Mouse (Mus musculus): ENCODE measurements at regions not wholly inside any gene's neighbourhood (a gene's known extent, or its start where the extent isn't known, plus 50 kb on each side); places are given as distances from the start of the nearest gene placed in this dataset.
"Not testable (repeated sequence)": the region's sequence is repeated elsewhere in the genome, so short reads cannot be mapped to it uniquely, and the experiment has no call there.

DNA sequence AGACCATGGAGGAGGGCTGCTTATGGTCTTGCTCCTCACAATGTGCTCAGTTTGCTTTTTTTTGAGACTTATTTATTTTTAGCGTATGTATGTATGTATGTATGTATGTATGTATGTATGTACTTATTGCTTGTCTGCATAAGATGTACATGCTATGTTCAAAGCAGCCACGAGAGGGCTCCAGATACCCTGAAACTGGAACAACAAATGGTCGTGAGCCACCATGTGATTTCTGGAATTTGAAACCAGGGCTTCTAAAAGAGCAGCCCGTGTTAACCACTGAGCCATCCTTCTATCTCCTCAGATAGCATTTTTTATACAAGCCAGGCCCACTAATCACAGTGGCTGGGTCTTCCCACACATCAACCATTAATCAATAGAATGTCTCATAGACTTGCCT lies 611.2 kb downstream of the 5730507C01Rik start:
- DNase-seq (ENCODE audit: low spot score in 2 of 2) = no peak

DNA sequence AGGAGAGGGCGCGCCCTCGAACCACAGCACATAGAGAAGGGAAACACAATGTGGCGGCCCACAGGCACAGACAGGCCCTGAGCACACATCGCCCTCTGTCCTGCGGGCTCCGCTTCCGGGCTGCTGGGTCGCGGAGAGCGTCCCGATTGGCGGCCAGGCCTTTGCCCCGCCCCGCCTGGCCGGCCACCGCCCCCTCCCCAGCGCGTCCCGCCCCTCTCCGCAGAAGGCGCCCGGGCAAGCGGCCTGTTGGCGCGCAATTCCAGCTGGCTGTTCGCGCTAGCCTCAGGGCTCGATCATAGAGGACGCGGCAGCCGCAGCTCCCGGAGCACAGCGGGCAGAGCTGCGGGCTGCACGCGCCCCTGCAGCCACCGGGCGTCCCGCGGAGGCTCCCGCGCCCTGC lies 661.3 kb downstream of the 5730507C01Rik start:
- DNase-seq (ENCODE audit: low spot score in 2 of 2) = no peak

DNA sequence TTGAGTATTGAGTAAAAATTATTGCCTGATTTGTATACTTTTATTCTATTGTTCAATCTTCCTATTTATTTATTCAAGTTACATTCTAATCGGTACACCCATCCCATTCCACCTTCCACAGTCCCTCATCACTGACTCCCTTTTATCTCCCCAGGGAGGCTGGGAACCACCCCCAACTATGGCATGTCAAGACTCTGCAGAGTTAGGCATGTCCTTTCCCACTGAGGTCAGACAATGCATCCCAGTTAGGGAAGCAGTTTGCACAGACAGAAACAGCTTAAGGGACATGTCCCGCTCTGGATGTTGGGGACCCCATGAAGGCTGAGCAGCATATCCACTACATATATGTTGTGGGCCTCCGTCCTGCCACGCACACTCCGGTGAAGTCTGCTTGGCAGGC lies 678.1 kb downstream of the 5730507C01Rik start:
- no peak for DNase-seq (ENCODE audit: low spot score in 2 of 2)

DNA sequence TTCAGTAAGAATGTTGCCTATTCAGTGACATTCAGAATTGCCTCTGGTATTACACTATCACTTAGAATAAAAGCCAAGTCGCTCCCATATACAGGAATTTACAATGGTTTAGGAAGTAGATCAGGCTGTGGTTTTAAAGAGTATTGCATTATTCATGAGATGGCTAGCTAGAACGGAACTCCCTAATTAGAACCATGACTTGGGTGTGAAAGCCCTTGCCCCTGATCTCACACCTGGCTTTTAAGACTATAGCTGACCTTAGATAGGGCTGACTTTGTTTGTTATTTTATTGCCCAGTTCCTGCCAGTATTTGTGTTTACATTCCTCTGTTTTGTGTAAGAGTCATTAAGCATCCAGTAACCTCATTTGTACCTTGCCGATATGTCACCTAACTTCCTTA lies 678.7 kb downstream of the 5730507C01Rik start:
- DNase-seq (ENCODE audit: low spot score in 2 of 2) = not testable (repeated sequence)

DNA sequence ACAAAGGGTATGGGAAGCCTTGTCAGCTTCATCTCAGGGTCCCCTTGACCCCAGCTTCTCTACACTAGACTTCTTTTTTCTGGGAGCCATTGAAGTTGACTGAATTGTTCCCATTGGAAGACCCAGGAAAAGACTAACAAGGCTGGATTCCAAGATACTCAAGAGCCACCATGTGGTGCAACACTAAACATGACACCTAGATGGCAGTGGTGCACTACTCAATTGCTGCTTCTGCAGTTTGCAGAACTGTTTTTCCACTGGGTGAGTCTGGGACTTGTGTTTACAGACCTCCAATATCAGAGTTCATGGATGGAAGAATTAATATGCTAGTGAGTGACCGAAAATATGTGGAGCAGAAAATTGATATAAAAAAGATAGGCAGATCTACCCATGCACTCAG lies 709.7 kb downstream of the 5730507C01Rik start:
- DNase-seq (ENCODE audit: low spot score in 2 of 2) = not testable (repeated sequence)

DNA sequence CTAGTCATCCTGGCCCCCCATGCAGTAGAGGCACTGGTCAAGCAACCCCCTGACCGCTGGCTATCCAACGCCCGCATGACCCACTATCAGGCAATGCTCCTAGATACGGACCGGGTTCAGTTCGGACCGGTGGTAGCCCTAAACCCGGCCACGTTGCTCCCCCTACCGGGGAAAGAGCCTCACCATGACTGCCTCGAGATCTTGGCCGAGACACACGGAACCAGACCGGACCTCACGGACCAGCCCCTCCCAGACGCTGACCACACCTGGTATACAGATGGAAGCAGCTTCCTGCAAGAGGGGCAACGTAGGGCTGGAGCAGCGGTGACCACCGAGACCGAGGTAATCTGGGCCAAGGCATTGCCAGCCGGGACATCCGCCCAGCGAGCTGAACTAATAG lies 707.6 kb upstream of the Gm21863 start:
- DNase-seq (ENCODE audit: low spot score in 2 of 2) = peak; percentile 14 to 33

DNA sequence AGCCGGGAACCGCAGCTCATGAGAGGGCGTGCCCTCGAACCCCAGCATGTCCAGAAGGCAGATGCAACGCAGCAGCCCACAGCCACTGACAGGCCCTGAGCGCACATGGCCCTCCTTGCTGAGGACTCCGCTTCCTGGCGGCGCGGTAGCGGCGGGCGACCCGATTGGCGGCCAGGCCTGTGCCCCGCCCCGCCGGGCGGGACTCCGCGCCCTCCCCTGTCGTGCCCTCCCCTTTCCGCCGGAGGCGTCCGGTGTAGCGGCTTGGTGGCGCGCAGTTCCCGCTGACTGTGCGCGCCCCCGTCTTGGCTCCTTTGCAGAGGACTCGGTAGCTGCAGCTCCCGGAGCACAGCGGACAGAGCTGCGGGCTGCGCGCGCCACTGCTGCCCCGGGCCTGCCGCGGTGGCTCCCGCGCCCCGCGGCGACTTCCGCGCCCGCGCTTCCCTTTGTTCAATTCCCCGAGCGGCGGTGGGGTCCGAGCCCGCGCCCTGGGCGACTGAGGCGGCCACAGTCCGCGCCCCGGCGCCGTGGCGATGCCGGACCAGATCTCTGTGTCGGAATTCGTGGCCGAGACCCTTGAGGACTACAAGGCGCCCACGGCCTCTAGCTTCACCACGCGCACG lies 665.9 kb upstream of the Gm21863 start:
- DNase-seq (ENCODE audit: low spot score in 2 of 2) = peak; percentile 54 to 71

DNA sequence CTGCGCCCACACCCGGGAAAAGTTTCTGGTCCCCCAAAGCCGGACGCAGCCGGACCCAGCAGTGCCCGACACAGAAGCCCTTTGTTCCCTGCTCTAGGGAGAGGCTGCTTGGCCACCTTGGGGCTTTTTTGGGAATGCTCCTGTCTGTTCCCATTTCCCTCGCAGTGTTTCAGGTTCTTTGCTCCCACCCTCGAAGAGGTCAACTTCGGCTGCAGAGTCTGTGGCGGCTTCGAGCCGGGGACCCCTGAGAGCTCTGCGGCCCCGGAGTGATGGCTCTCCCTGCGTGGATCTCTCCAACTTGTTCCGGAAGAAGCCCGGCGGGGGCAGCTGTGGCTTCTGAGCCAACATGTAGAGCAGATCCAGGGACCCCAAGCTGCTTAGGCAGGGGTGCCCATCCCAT lies 665.3 kb upstream of the Gm21863 start:
- DNase-seq (ENCODE audit: low spot score in 2 of 2) = not testable (repeated sequence)

DNA sequence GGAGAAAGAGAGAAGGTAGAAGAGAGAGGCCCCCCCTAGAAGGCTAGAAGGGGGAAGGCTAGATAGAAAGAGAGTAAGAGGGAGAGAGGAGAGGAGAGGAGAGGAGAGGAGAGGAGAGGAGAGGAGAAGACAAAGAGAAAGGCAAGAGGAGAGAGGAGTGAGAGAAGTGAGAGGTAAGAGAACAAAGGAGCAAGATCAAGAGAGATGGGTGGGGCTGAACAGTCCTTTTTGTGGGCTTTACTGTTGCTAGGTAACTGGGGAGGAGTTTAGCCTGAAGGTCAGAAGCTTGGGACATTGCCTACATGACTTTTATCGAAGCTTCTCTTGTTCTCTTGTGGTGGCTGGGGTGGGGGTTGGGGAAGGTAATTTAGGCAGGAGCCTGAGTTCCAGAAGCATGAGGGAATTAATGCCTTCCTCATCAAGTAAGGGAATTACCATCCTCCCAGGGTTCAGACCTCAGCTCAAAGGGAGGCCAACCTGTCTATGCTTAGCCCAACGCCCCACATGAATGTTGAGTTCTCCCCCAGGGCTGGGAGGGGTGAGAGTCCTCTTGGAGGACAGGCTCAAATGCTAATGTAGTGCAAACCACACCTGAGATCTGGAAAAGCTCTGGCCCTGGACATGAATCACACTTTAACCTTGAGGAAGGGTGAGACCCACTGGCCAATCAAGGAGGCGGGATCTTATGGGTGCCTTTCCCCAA lies 662.1 kb upstream of the Gm21863 start:
- DNase-seq (ENCODE audit: low spot score in 2 of 2) = not testable (repeated sequence)

Measured in heart, adult 9 months (tissue).